Mouse (Mus musculus) intestine, embryonic 15.5 days (tissue): ENCODE measurements at regions not wholly inside any gene's neighbourhood (a gene's known extent, or its start where the extent isn't known, plus 50 kb on each side); places are given as distances from the start of the nearest gene placed in this dataset.

Source experiments
- ATAC-seq: fragments of 200-750 bp; cut with Nextera tagmentation; 2 replicates; pipeline ENCODE4 v1.8.0; 2017; ENCODE audit warnings: moderate TSS enrichment, moderate library complexity
- H3K27ac ChIP-seq: fragments of 300-500 bp; sonication (generic); 2 replicates; pipeline ENCODE4 v1.5.1; 2015; ENCODE audit warnings: mild to moderate bottlenecking, inconsistent platforms
- H3K27me3 ChIP-seq: fragments of 300-500 bp; sonication (generic); replicated peaks from 2 replicates; pipeline ENCODE4 v1.6.1; 2015; ENCODE audit warnings: inconsistent platforms
- H3K36me3 ChIP-seq: fragments of 300-500 bp; sonication (generic); 2 replicates; pipeline ENCODE4 v1.6.1; 2015; ENCODE audit warnings: inconsistent platforms
- H3K4me1 ChIP-seq: fragments of 300-500 bp; sonication (generic); replicated peaks from 2 replicates; pipeline ENCODE4 v1.6.1; 2015; ENCODE audit warnings: inconsistent platforms
- H3K4me2 ChIP-seq: fragments of 300-500 bp; sonication (generic); replicated peaks from 2 replicates; pipeline ENCODE4 v1.6.1; 2015; ENCODE audit warnings: mild to moderate bottlenecking, inconsistent platforms
- H3K4me3 ChIP-seq: fragments of 300-500 bp; sonication (generic); replicated peaks from 2 replicates; pipeline ENCODE4 v1.5.1; 2015; ENCODE audit warnings: inconsistent platforms
- H3K9ac ChIP-seq: fragments of 300-500 bp; sonication (generic); 2 replicates; pipeline ENCODE4 v1.6.1; 2015; ENCODE audit warnings: inconsistent platforms
- H3K9me3 ChIP-seq: fragments of 300-500 bp; sonication (generic); 2 replicates; pipeline ENCODE4 v1.6.1; 2016; ENCODE audit warnings: inconsistent platforms
- WGBS: fragments of 180-500 bp; shearing (Covaris S2); methylation state at CpG from one replicate; pipeline ENCODE4 v1.1.7; 2015; 5-methylcytosine and 5-hydroxymethylcytosine counted together

DNA sequence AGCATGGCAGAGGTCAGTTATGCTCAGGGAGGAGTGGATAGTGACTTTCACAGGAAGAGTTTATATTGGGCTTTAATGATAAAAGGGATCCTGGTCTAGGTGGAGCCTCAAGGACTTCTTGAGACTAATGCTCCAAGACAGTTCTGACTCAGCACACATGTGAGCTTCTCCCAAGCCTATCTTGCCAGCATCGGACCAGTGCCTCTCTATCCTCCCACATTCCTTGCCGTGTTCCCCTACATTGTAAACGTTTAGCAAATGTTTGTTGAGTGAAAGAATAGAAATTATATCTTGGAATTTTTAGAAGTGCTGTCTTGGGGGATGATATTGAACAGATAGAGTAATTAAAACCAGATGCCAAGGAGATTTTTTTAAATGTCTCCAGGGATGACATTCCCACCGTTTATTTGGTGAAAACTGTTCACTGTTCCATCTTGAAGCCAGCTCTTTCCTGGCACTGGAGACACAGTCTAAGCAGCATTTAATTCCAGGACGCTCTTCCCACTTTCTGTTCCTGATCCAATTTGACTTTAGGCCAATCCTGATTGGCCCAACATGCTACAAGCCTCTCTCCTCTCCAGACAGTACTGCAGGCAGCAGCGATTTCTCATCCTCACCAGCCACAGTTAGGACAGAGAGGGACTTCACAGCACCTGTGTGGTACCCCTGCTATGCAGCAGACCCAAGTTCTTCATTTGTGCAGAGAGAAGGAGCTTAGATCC, 418.5 kb upstream of the Fam19a5 start:
- Histone ChIP-seq H3K36me3 (no peaks in the 10 kb centered on the region), H3K4me2 (no peak overlapping the region), H3K9ac (no peak overlapping the region), H3K9me3 (no peaks in the 10 kb centered on the region), H3K27ac (no peak overlapping the region), H3K27me3 (no peaks in the 10 kb centered on the region), H3K4me1 (no peaks in the 10 kb centered on the region), H3K4me3 (no peak overlapping the region)
- 38% methylated on average over 6 of the region's 6 CpGs for WGBS
- ATAC-seq: no peak

DNA sequence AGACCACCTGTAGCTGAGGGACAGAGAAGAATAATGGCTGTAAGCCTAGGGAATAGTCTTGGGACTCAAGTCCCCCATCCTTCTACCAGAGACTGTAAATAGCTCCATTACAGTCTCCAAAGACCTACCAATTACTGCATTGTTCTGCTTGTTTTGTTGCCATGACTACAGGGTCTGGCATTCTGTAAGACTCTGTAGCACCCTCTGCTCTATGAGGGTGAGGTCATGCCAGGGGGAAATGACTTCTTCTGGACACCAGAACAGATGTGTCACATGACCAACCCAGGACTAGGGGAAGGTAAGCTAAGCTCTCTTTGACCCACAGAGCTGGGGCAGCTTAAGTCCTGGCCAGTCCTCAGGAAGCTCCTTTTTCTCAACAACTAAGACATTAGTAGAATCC, 405.2 kb upstream of the Fam19a5 start:
- Histone ChIP-seq H3K27ac (no peak overlapping the region), H3K9ac (no peak overlapping the region), H3K4me3 (no peak overlapping the region), H3K27me3 (no peaks in the 10 kb centered on the region), H3K4me2 (no peak overlapping the region), H3K9me3 (no peaks in the 10 kb centered on the region), H3K4me1 (no peaks in the 10 kb centered on the region), H3K36me3 (no peaks in the 10 kb centered on the region)
- no peak for ATAC-seq

DNA sequence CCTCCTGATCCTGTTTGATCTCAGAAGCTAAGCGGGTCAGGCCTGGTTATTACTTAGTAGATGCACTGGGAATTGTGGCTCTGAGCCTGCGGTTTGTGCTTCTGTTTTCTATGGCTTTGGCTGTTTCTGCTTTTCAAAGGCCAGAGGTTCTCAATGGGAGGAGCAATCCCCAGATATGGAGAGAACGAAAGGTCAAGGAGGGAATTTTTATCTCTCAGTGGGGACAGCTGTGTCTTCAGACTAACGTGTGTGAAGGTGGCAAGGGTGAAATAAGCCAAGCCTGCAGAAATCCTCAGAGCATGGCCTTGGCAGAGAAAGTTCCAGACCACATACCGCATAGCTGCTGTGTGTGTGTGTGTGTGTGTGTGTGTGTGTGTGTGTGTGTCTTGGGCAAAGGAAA, 375.0 kb upstream of the Fam19a5 start:
- H3K4me1 ChIP-seq: no peaks in the 10 kb centered on the region
- 72% methylated on average over 5 of the region's 5 CpGs for WGBS

DNA sequence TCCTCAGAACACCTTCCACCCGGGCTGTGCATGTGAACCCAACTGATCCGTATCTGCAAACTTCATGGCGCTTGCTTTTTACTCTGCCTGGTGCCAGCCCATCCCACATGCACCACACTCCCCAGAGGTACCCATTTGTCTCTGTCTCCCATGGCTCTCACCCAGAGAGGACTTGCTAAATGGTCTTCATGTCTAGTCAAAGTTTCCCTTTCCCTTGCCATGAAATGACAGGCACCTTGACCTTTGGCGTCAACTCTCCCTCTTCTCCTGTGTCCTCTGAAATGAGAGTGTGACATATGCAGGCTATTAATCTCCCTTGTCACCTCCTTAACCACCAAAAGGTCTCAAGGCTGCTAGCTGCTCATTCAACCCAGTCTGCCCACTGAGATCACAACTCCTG, 373.2 kb upstream of the Fam19a5 start:
- Histone ChIP-seq H3K27me3 (no peaks in the 10 kb centered on the region), H3K4me3 (no peak overlapping the region), H3K9me3 (no peaks in the 10 kb centered on the region), H3K4me1 (no peaks in the 10 kb centered on the region), H3K27ac (no peak overlapping the region), H3K9ac (no peak overlapping the region), H3K4me2 (no peak overlapping the region), H3K36me3 (no peaks in the 10 kb centered on the region)
- 56% methylated on average over 4 of the region's 4 CpGs for WGBS
- ATAC-seq: no peak

More for the DNA sequence above, 375.0 kb upstream of the Fam19a5 start:
- no peaks in the 10 kb centered on the region for H3K9me3 ChIP-seq
- H3K4me2 ChIP-seq: no peak overlapping the region
- H3K27ac ChIP-seq: no peak overlapping the region
- no peak overlapping the region for H3K9ac ChIP-seq
- H3K4me3 ChIP-seq: no peak overlapping the region
- no peaks in the 10 kb centered on the region for H3K36me3 ChIP-seq
- no peak for ATAC-seq
- H3K27me3 ChIP-seq: no peaks in the 10 kb centered on the region

- Histone ChIP-seq H3K4me2 (no peak overlapping the region), H3K27ac (no peak overlapping the region), H3K4me3 (no peak overlapping the region), H3K9me3 (no peaks in the 10 kb centered on the region), H3K9ac (no peak overlapping the region), H3K27me3 (no peaks in the 10 kb centered on the region), H3K4me1 (no peaks in the 10 kb centered on the region), H3K36me3 (no peaks in the 10 kb centered on the region)
- WGBS: 91% methylated on average over 2 of the region's 2 CpGs
- no peak for ATAC-seq
Observed at GRCm38 (mm10) chr15:87173096-87173495, 371.0 kb upstream of the Fam19a5 start.

DNA sequence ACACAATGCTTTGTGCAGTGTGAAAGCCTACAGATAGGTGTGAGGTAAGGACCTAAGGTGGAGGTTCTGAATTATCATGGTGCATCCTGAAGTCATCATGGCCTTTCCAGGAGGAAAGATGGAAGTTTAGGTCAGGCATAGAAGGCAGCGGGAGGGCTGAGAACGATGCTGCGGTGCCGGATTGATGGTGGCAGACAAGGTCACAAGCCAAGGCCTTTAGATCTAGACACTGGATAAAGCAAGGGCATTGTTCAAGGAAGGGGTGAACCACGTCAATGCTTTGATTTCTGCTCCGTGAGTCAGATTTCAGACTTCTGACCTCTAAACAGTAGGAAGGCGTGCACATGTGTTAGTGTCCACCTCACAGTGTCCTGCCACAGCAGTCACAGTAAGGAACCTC, 365.5 kb upstream of the Fam19a5 start:
- no peaks in the 10 kb centered on the region for H3K4me1 ChIP-seq
- H3K4me3 ChIP-seq: no peak overlapping the region
- no peak overlapping the region for H3K4me2 ChIP-seq
- H3K9me3 ChIP-seq: no peaks in the 10 kb centered on the region
- H3K9ac ChIP-seq: no peak overlapping the region
- no peak overlapping the region for H3K27ac ChIP-seq
- WGBS: 87% methylated on average over 7 of the region's 7 CpGs
- no peaks in the 10 kb centered on the region for H3K27me3 ChIP-seq
- no peak for ATAC-seq
- H3K36me3 ChIP-seq: no peaks in the 10 kb centered on the region

DNA sequence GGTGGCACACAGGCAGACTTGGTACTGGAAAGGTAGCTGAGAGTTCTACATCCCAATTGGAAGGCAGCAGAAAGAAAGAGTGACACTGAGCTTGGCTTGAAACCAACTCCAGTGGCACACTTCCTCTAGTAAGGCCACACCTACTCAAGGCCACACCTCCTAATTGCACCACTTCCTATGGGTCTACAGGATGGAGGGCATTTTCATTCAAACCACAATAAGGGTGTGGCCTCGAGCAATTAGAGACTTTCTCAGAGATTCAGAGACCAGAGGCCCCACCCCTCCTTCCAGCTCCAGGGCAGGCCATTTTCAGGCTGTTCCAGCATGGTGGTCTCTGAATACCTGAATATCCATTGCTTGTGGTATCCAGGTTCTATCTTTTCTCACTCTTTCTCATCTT, 363.3 kb upstream of the Fam19a5 start:
- H3K36me3 ChIP-seq: no peaks in the 10 kb centered on the region

GRCm38 (mm10) chr15:87184248-87184647, 359.9 kb upstream of the Fam19a5 start:
- H3K36me3 ChIP-seq: no peaks in the 10 kb centered on the region
- H3K4me1 ChIP-seq: no peaks in the 10 kb centered on the region
- H3K4me3 ChIP-seq: no peak overlapping the region
- H3K9me3 ChIP-seq: no peaks in the 10 kb centered on the region
- no peak for ATAC-seq
- H3K27me3 ChIP-seq: no peaks in the 10 kb centered on the region; the same call in 1 of the 2 replicates
- no peak overlapping the region for H3K9ac ChIP-seq
- H3K4me2 ChIP-seq: no peak overlapping the region
- no peak overlapping the region for H3K27ac ChIP-seq
- 63% methylated on average over 7 of the region's 7 CpGs for WGBS

More for the DNA sequence above, 363.3 kb upstream of the Fam19a5 start:
- 72% methylated on average over 1 of the region's 1 CpGs for WGBS
- H3K4me3 ChIP-seq: no peak overlapping the region
- H3K4me2 ChIP-seq: no peak overlapping the region
- no peaks in the 10 kb centered on the region for H3K9me3 ChIP-seq
- no peak overlapping the region for H3K9ac ChIP-seq
- H3K27me3 ChIP-seq: no peaks in the 10 kb centered on the region; the same call in 1 of the 2 replicates
- H3K4me1 ChIP-seq: no peaks in the 10 kb centered on the region
- no peak overlapping the region for H3K27ac ChIP-seq
- ATAC-seq: no peak

- Histone ChIP-seq H3K27ac (no peak overlapping the region), H3K4me3 (no peak overlapping the region), H3K36me3 (no peaks in the 10 kb centered on the region), H3K9me3 (no peaks in the 10 kb centered on the region), H3K4me1 (no peaks in the 10 kb centered on the region), H3K4me2 (no peak overlapping the region), H3K27me3 (no peaks in the 10 kb centered on the region; the same call in 1 of the 2 replicates), H3K9ac (no peak overlapping the region)
- ATAC-seq: no peak
- 72% methylated on average over 9 of the region's 9 CpGs for WGBS
Observed at GRCm38 (mm10) chr15:87188816-87189455, 355.2 kb upstream of the Fam19a5 start.

DNA sequence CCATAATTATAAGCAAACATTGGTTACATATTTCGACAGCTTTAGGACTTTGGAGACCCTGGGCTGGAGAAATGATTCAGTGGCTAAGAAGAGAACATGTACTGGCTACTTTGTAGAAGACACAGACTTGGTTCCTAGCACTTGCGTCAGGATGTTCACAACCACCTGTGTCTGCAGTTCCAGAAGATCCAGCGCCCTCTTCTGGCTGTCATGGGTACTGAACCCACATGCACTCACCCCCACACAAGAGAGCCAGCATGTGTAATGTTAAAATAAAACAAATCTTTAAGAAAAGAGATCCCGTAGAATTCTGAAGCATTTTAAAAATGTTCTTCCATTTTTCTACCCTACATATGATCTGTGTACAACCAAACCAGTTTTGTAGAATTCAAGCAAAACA, 352.2 kb upstream of the Fam19a5 start:
- ATAC-seq: no peak
- 70% methylated on average over 4 of the region's 4 CpGs for WGBS
- H3K4me1 ChIP-seq: no peaks in the 10 kb centered on the region
- no peaks in the 10 kb centered on the region for H3K27me3 ChIP-seq
- no peaks in the 10 kb centered on the region for H3K9me3 ChIP-seq
- no peaks in the 10 kb centered on the region for H3K36me3 ChIP-seq
- H3K27ac ChIP-seq: no peak overlapping the region
- H3K4me3 ChIP-seq: no peak overlapping the region
- H3K4me2 ChIP-seq: no peak overlapping the region
- H3K9ac ChIP-seq: no peak overlapping the region

- H3K4me3 ChIP-seq: no peak overlapping the region
- no peaks in the 10 kb centered on the region for H3K9me3 ChIP-seq
- H3K4me1 ChIP-seq: no peaks in the 10 kb centered on the region
- 68% methylated on average over 6 of the region's 6 CpGs for WGBS
- H3K27ac ChIP-seq: no peak overlapping the region
- no peak overlapping the region for H3K4me2 ChIP-seq
- H3K36me3 ChIP-seq: no peaks in the 10 kb centered on the region
- H3K9ac ChIP-seq: no peak overlapping the region
- no peaks in the 10 kb centered on the region for H3K27me3 ChIP-seq
- ATAC-seq: no peak
Observed at GRCm38 (mm10) chr15:87196306-87196893, 347.7 kb upstream of the Fam19a5 start.

DNA sequence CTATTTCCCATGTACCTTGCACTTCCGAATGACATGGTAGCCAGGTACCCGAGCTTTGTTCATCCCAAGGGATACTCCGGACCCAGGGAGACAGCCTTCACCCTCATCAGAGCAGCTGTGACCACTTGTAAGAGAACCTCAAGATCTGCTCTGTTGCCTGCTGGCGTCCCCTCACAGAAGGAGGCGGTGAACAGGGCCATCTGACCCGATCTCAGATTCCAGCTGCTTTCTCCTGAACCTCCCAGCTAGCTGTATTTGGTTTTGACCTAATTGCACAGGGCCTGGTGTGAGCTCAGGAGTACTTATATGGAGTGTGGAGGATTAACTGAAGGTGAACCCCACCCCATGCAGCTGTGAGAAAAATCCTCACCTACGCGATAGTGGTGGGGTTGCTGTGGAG, 344.5 kb upstream of the Fam19a5 start:
- Histone ChIP-seq H3K9ac (no peak overlapping the region), H3K27ac (no peak overlapping the region), H3K9me3 (no peaks in the 10 kb centered on the region), H3K27me3 (no peaks in the 10 kb centered on the region), H3K4me2 (no peak overlapping the region), H3K4me1 (no peaks in the 10 kb centered on the region), H3K36me3 (no peaks in the 10 kb centered on the region), H3K4me3 (no peak overlapping the region)
- 79% methylated on average over 8 of the region's 8 CpGs for WGBS
- no peak for ATAC-seq
